Mouse (Mus musculus) lung, adult 2 months (tissue): ENCODE results near the gene Zfp853.

ENCODE experiments used
- CTCF ChIP-seq: fragments of 200-500 bp; IDR thresholded peaks from 2 replicates; pipeline ENCODE4 v1.5.1; 2011; ENCODE audit warnings: mild to moderate bottlenecking, low read length, control low read depth; ENCODE audit not compliant: insufficient read depth
- POLR2A ChIP-seq: fragments of 200-500 bp; IDR thresholded peaks from 2 replicates; pipeline ENCODE4 v1.6.1; 2011; ENCODE audit warnings: low read depth, mild to moderate bottlenecking, control low read depth, low read length, borderline replicate concordance; ENCODE audit errors: extremely low read depth

GRCm38 (mm10) chr5:143295330-143295729, 1.9 kb upstream of the Zfp853 start:
- TF ChIP-seq CTCF: no peak
- no peak for TF ChIP-seq POLR2A
